Mouse (Mus musculus) heart, postnatal 0 days (tissue): ENCODE measurements at regions not wholly inside any gene's neighbourhood (a gene's known extent, or its start where the extent isn't known, plus 50 kb on each side); places are given as distances from the start of the nearest gene placed in this dataset.

Experiments
- ATAC-seq: fragments of 200-750 bp; cut with Nextera tagmentation; 2 replicates; pipeline ENCODE4 v1.8.0; 2017; ENCODE audit warnings: low read depth, moderate number of reproducible peaks, moderate library complexity; ENCODE audit not compliant: insufficient read depth
- DNase-seq: peaks from one replicate; pipeline ENCODE4 v3.0.0-alpha.2; 2016; ENCODE audit warnings: low spot score
- H3K27ac ChIP-seq: fragments of 300-500 bp; sonication (generic); 2 replicates; pipeline ENCODE4 v1.5.1; 2014; ENCODE audit warnings: low read depth, mild to moderate bottlenecking
- H3K27me3 ChIP-seq: fragments of 300-500 bp; sonication (generic); 2 replicates; pipeline ENCODE4 v1.6.1; 2014; ENCODE audit warnings: low read length, mixed read lengths; ENCODE audit not compliant: control insufficient read depth, insufficient read depth
- H3K36me3 ChIP-seq: fragments of 300-500 bp; sonication (generic); replicated peaks from 2 replicates; pipeline ENCODE4 v1.6.1; 2014; ENCODE audit warnings: low read length, mixed read lengths; ENCODE audit not compliant: control insufficient read depth, insufficient read depth
- H3K4me1 ChIP-seq: fragments of 300-500 bp; sonication (generic); 2 replicates; pipeline ENCODE4 v1.6.1; 2014; ENCODE audit warnings: antibody characterized with exemption; ENCODE audit not compliant: control insufficient read depth, insufficient read depth
- H3K4me2 ChIP-seq: fragments of 300-500 bp; sonication (generic); 2 replicates; pipeline ENCODE4 v1.6.1; 2014; ENCODE audit warnings: low read depth, mild to moderate bottlenecking, low read length, moderate library complexity
- H3K4me3 ChIP-seq: fragments of 300-500 bp; sonication (generic); 2 replicates; pipeline ENCODE4 v1.5.1; 2014; ENCODE audit warnings: low read depth, low read length
- H3K9ac ChIP-seq: fragments of 300-500 bp; sonication (generic); replicated peaks from 2 replicates; pipeline ENCODE4 v1.6.1; 2014; ENCODE audit warnings: low read depth, low read length, mixed read lengths
- H3K9me3 ChIP-seq: fragments of 300-500 bp; sonication (generic); replicated peaks from 2 replicates; pipeline ENCODE4 v1.6.1; 2016; ENCODE audit warnings: low read length; ENCODE audit not compliant: control insufficient read depth
- CTCF ChIP-seq: IDR thresholded peaks from 2 replicates; pipeline ENCODE4 v1.5.1; 2016; ENCODE audit warnings: antibody characterized with exemption, control low read depth, low read depth
- EP300 ChIP-seq: IDR thresholded peaks from 2 replicates; pipeline ENCODE4 v1.6.1; 2016; ENCODE audit warnings: antibody characterized with exemption, low read depth
- WGBS: fragments of 180-500 bp; shearing (Covaris S2); extraction: QIAGEN DNeasy Blood & Tissue Kit; methylation state at CpG from one replicate; pipeline ENCODE4 v1.1.7; 2014; 5-methylcytosine and 5-hydroxymethylcytosine counted together

DNA sequence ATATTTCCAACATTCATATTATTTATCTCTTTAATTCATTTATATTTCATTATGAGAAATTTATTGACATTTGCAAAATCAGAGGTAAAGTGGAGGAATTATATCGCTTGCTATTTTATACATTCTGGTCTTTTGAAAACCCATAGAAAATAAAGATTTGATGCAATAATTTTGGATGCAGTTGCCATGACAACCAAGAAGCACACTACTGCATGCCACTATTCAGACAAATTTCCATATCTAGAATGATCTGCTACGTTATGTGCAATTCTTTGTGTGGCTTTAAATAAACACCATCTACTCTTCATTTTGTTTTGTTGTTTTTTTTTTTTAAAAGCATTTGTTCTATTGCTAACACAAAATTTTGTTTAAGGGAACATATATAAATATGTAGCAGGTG, 474.4 kb downstream of the Pcdh18 start:
- H3K9me3 ChIP-seq, result no peaks in the 10 kb centered on the region
- 73% methylated on average over 2 of the region's 2 CpGs for WGBS
- no peak overlapping the region for H3K9ac ChIP-seq

DNA sequence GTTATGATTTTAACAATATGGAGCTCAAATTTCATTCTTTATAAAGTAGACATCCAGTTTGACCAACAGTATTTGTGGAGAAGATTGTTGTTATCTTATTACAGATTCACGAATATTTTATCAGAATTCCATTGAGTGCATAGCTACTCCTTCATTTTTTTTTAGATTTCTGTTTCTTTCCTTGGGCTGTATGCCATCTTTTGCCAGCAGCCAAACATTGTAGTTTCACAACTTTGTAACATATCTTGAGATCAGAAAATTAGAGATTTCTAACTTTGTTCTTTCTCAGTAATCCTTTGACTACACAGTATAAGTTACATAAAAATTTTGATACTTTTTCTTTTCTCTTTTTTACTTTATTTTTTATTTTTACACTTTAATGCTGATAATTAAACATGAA, 478.8 kb downstream of the Pcdh18 start:
- TF ChIP-seq CTCF (no peak), EP300 (no peak)
- H3K4me3 ChIP-seq, result no peak overlapping the region
- no peak overlapping the region for H3K27ac ChIP-seq
- H3K36me3 ChIP-seq, result no peaks in the 10 kb centered on the region
- H3K4me2 ChIP-seq, result no peak overlapping the region
- H3K9me3 ChIP-seq, result no peaks in the 10 kb centered on the region
- 70% methylated on average over 1 of the region's 1 CpGs for WGBS
- no peaks in the 10 kb centered on the region for H3K27me3 ChIP-seq
- no peak for ATAC-seq
- H3K4me1 ChIP-seq, result no peaks in the 10 kb centered on the region
- H3K9ac ChIP-seq, result no peak overlapping the region
- no peak for DNase-seq

More for the DNA sequence above, 474.4 kb downstream of the Pcdh18 start:
- Histone ChIP-seq H3K27me3 (no peaks in the 10 kb centered on the region), H3K27ac (no peak overlapping the region), H3K4me3 (no peak overlapping the region), H3K4me2 (no peak overlapping the region), H3K4me1 (no peaks in the 10 kb centered on the region), H3K36me3 (no peaks in the 10 kb centered on the region)
- DNase-seq (no peak), ATAC-seq (no peak)
- no peak for TF ChIP-seq CTCF
- no peak for TF ChIP-seq EP300

DNA sequence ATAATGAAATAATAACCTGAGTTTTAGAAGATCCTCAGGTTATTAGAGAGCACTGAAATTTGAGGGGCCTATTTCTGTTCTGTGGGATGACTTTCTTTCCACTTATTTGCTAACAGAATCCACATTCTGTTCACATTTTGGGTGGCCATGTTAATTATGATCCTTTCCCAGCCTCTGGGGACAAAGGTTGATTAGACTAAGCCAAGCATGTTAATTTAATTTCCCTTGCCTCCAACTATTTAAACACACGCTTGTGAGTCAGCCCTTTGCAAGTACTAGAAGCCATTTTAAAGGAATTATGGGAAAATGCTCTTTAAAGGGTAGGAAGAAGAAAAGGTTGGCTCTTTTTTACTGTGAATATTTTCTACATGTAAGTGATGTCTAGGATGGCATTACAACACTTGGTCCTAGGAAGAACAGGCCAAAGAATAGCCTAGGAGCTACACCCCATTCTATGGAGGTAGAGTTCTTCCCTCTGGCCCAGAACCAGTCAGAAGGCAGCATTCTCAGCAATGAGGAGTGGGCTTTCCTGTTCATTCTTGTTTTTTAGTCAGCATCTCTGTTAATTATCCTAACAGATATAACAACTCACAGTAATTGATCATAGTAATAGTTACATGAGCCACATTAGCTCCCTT, 482.7 kb downstream of the Pcdh18 start:
- TF ChIP-seq CTCF (no peak), EP300 (no peak)

DNA sequence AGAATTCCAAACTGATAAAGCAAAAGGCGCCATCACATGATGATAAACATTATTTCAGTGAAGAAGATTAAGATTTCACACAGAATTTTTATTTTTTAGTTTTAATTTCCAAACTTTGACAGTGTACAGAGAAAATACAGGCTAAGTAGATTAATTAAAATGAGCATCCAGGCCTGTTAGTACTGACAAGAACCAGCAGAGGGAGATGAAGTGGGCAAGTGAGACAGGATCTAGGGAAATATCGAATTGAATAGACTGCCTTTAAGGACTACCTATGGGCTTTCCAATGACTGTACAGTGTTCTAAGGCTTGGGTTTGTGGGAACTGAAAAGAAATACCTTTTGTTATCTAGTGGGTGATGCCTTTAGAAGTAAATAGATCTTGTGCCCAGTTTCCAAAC, 491.1 kb downstream of the Pcdh18 start:
- Histone ChIP-seq H3K4me2 (no peak overlapping the region), H3K4me1 (no peaks in the 10 kb centered on the region), H3K9ac (no peak overlapping the region), H3K27me3 (no peaks in the 10 kb centered on the region), H3K4me3 (no peak overlapping the region), H3K36me3 (no peaks in the 10 kb centered on the region), H3K27ac (no peak overlapping the region), H3K9me3 (no peaks in the 10 kb centered on the region)
- WGBS, result 63% methylated on average over 2 of the region's 2 CpGs
- peak; percentile 50 for TF ChIP-seq CTCF
- TF ChIP-seq EP300, result no peak
- DNase-seq, result no peak
- ATAC-seq, result no peak

More for the DNA sequence above, 482.7 kb downstream of the Pcdh18 start:
- ATAC-seq (no peak), DNase-seq (no peak)
- H3K9ac ChIP-seq, result no peak overlapping the region
- no peaks in the 10 kb centered on the region for H3K36me3 ChIP-seq
- no peaks in the 10 kb centered on the region for H3K4me1 ChIP-seq
- no peak overlapping the region for H3K4me3 ChIP-seq
- H3K4me2 ChIP-seq, result no peak overlapping the region
- WGBS, result 68% methylated on average over 1 of the region's 1 CpGs
- H3K27me3 ChIP-seq, result no peaks in the 10 kb centered on the region
- no peak overlapping the region for H3K27ac ChIP-seq
- H3K9me3 ChIP-seq, result no peaks in the 10 kb centered on the region
